Mouse (Mus musculus) MEL (cell line): ENCODE measurements at regions not wholly inside any gene's neighbourhood (a gene's known extent, or its start where the extent isn't known, plus 50 kb on each side); places are given as distances from the start of the nearest gene placed in this dataset.

Experiments used
- CTCF ChIP-seq, 3 experiments: IDR thresholded peaks in 2 of 3; conservative IDR thresholded peaks in 1 of 3; 2 replicates each; pipeline ENCODE4 v1.5.1; 2011 to 2012; ENCODE audit warnings: low read length in 3 of 3, low read depth in 2 of 3, mild to moderate bottlenecking in 2 of 3, improper control_type of control experiment in 1 of 3, inconsistent platforms in 1 of 3, mixed read lengths in 1 of 3, moderate library complexity in 1 of 3; ENCODE audit not compliant: control insufficient read depth in 1 of 3, insufficient read depth in 1 of 3, poor library complexity in 1 of 3, severe bottlenecking in 1 of 3
- NRF1 ChIP-seq: IDR thresholded peaks from 2 replicates; pipeline ENCODE4 v1.6.1; 2014; ENCODE audit warnings: low read depth, mild to moderate bottlenecking, inconsistent platforms, low read length, improper control_type of control experiment, moderate library complexity; ENCODE audit not compliant: poor library complexity, insufficient read depth, severe bottlenecking
- POLR2A ChIP-seq, 2 experiments: IDR thresholded peaks; 2 replicates each; pipeline ENCODE4 v1.6.1; 2011 to 2012; ENCODE audit warnings: low read length in 2 of 2, mild to moderate bottlenecking in 2 of 2, control low read depth in 1 of 2, improper control_type of control experiment in 1 of 2, low read depth in 1 of 2, moderate library complexity in 1 of 2; ENCODE audit not compliant: control insufficient read depth in 1 of 2, insufficient read depth in 1 of 2, poor library complexity in 1 of 2
- RAD21 ChIP-seq: IDR thresholded peaks from 2 replicates; pipeline ENCODE4 v1.6.1; 2011; ENCODE audit warnings: mild to moderate bottlenecking, low read depth, low read length, improper control_type of control experiment

GRCm38 (mm10) chr9:85011361-85011760 lies 301.2 kb upstream of the Gm11114 start:
- TF ChIP-seq RAD21 (no peak), NRF1 (no peak), CTCF (IDR thresholded peaks at IDR 0.05 in 2 of 3, conservative IDR thresholded peaks at IDR 0.05 in 1 of 3; ENCODE audit: control insufficient read depth in 1 of 3, insufficient read depth in 1 of 3, low read depth in 2 of 3, low read length in 3 of 3, poor library complexity in 1 of 3, severe bottlenecking in 1 of 3) (no peak), POLR2A (IDR thresholded peaks at IDR 0.05; ENCODE audit: control insufficient read depth in 1 of 2, insufficient read depth in 1 of 2, low read depth in 1 of 2, low read length in 2 of 2, poor library complexity in 1 of 2) (no peak)
